Mouse (Mus musculus) intestine, postnatal 0 days (tissue): Measurements from ENCODE around the gene Grifin. TPM values are rescaled to one million over a fixed set of nuclear protein-coding genes. Genes with fewer than 3 reads are reported as not detected.

Source experiments
- ATAC-seq: fragments of 200-750 bp; cut with Nextera tagmentation; 2 replicates; pipeline ENCODE4 v1.8.0; 2017; ENCODE audit warnings: mild to moderate bottlenecking, moderate TSS enrichment, moderate library complexity
- H3K27ac ChIP-seq: fragments of 300-500 bp; sonication (generic); 2 replicates; pipeline ENCODE4 v1.5.1; 2014; ENCODE audit warnings: mild to moderate bottlenecking, low read depth, low read length, moderate library complexity
- H3K27me3 ChIP-seq: fragments of 300-500 bp; sonication (generic); replicated peaks from 2 replicates; pipeline ENCODE4 v1.6.1; 2014; ENCODE audit warnings: low read length, mixed read lengths; ENCODE audit not compliant: control insufficient read depth, insufficient read depth
- H3K36me3 ChIP-seq: fragments of 300-500 bp; sonication (generic); 2 replicates; pipeline ENCODE4 v1.6.1; 2014; ENCODE audit warnings: mild to moderate bottlenecking, moderate library complexity; ENCODE audit not compliant: control insufficient read depth, insufficient read depth
- H3K4me1 ChIP-seq: fragments of 300-500 bp; sonication (generic); replicated peaks from 2 replicates; pipeline ENCODE4 v1.6.1; 2014; ENCODE audit warnings: antibody characterized with exemption, low read length, mixed read lengths; ENCODE audit not compliant: control insufficient read depth, insufficient read depth
- H3K4me2 ChIP-seq: fragments of 300-500 bp; sonication (generic); replicated peaks from 2 replicates; pipeline ENCODE4 v1.6.1; 2014; ENCODE audit warnings: low read depth, mild to moderate bottlenecking, moderate library complexity
- H3K4me3 ChIP-seq: fragments of 300-500 bp; sonication (generic); 2 replicates; pipeline ENCODE4 v1.5.1; 2014; ENCODE audit warnings: low read depth, low read length
- H3K9ac ChIP-seq: fragments of 300-500 bp; sonication (generic); 2 replicates; pipeline ENCODE4 v1.6.1; 2014; ENCODE audit warnings: mild to moderate bottlenecking, low read depth, low read length
- H3K9me3 ChIP-seq: fragments of 300-500 bp; sonication (generic); 2 replicates; pipeline ENCODE4 v1.6.1; 2016; ENCODE audit warnings: mixed run types; ENCODE audit not compliant: control insufficient read depth
- CTCF ChIP-seq: sonication (generic); IDR thresholded peaks from 2 replicates; pipeline ENCODE4 v1.5.1; 2016; ENCODE audit warnings: low read depth, mild to moderate bottlenecking, control low read depth, antibody characterized with exemption, moderate library complexity
- WGBS: fragments of 180-500 bp; shearing (Covaris S2); extraction: QIAGEN DNeasy Blood & Tissue Kit; methylation state at CpG from one replicate; pipeline ENCODE4 v1.1.7; 2014; 5-methylcytosine and 5-hydroxymethylcytosine counted together
- polyA plus RNA-seq: library from polyadenylated mRNA; unstranded; fragments of >200 nt; fragmentation: Nextera tagmentation; extraction: Ambion mirVana; gene quantifications from 2 replicates; pipeline ENCODE4 v1.2.1, GENCODE M21; 2015

Gene Grifin
- polyA plus RNA-seq, 1 experiment from 2014 or later: 1.5 TPM

GRCm38 (mm10) chr5:140596927-140597588 lies 32.2 kb upstream of the Grifin start:
- 37% methylated on average over 18 of the region's 18 CpGs for WGBS
- TF ChIP-seq CTCF: no peak
- Histone ChIP-seq H3K4me3 (no peak overlapping the region), H3K4me2 (no peak overlapping the region), H3K9me3 (no peaks in the 10 kb centered on the region), H3K27ac (peak overlapping the region; percentile 50), H3K9ac (no peak overlapping the region), H3K27me3 (0 out of 2 replicates have a peak, but pooled peaks cover 3% of the 10 kb centered on the region), H3K36me3 (no peaks in the 10 kb centered on the region), H3K4me1 (no peaks in the 10 kb centered on the region)
- peak; percentile 72 for ATAC-seq

DNA sequence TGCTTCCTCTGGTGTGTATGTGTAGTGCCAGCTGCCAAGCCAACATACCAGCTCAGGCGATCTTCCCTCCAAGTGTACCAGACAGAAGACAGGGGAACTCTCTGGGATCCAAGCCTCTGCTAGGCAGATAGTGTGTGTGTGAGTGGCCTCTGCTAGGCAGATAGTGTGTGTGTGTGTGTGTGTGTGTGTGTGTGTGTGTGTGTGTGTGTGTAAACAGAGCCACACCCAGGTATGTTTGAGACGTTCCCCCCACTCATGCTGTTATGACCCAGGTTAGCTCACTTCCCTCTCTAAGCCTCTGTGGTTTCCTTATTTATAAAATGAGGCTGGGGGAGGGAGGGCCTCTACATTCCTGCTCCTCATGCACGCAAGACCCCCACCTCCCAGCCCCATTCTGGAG lies 31.6 kb upstream of the Grifin start:
- Histone ChIP-seq H3K9me3 (no peaks in the 10 kb centered on the region), H3K4me2 (no peak overlapping the region), H3K4me3 (no peak overlapping the region), H3K27ac (peak overlapping the region; percentile 50), H3K36me3 (no peaks in the 10 kb centered on the region), H3K9ac (no peak overlapping the region), H3K4me1 (no peaks in the 10 kb centered on the region), H3K27me3 (0 out of 2 replicates have a peak, but pooled peaks cover 3% of the 10 kb centered on the region)
- 37% methylated on average over 3 of the region's 3 CpGs for WGBS
- ATAC-seq: peak; percentile 61
- TF ChIP-seq CTCF: no peak

GRCm38 (mm10) chr5:140594846-140595245 lies 30.0 kb upstream of the Grifin start:
- ATAC-seq: no peak
- WGBS: 79% methylated on average over 5 of the region's 5 CpGs
- no peak overlapping the region for H3K4me2 ChIP-seq
- H3K27ac ChIP-seq: no peak overlapping the region
- H3K27me3 ChIP-seq: 0 out of 2 replicates have a peak, but pooled peaks cover 3% of the 10 kb centered on the region
- no peak overlapping the region for H3K9ac ChIP-seq
- no peak overlapping the region for H3K4me3 ChIP-seq
- no peaks in the 10 kb centered on the region for H3K4me1 ChIP-seq
- no peaks in the 10 kb centered on the region for H3K36me3 ChIP-seq
- TF ChIP-seq CTCF: no peak
- H3K9me3 ChIP-seq: no peaks in the 10 kb centered on the region

DNA sequence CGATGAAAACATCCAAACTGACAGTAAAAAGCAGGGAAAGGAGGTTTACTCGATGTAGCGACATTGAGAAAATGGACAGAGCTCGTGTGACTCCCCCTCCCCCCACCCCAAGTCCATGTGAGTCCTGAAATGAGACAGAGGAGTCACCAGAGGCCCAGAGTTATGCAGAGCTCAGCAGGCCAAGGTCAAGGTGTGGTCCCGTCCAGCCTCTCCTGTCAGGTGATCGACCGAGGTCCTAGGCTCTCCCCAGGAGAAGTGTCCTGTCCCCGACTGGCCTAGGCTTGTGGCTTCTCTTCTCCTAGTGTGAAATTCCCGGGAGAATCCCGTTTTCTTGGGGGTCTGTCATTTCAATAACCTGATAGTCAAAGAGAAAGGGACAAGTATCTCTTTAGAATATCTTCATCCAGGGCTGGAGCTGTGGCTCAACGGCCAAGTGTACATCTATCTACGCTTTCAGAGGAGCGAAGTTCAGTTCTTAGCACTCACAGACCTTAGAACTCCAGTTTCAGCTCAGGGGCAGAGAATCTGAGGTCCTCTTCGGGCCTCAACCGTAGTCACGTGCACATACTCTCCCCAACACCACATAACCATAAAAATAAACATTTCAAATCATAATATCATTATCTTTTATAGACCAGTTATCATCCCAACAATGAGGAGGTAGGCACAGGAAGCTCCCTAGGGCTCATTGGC lies 24.4 kb upstream of the Grifin start:
- Histone ChIP-seq H3K36me3 (no peaks in the 10 kb centered on the region), H3K4me2 (no peak overlapping the region), H3K27me3 (no peaks in the 10 kb centered on the region), H3K9me3 (no peaks in the 10 kb centered on the region), H3K27ac (no peak overlapping the region), H3K9ac (no peak overlapping the region), H3K4me1 (no peaks in the 10 kb centered on the region), H3K4me3 (no peak overlapping the region)
- TF ChIP-seq CTCF: no peak
- WGBS: 57% methylated on average over 16 of the region's 16 CpGs
- peak; percentile 72 for ATAC-seq

GRCm38 (mm10) chr5:140583732-140584368 lies 19.0 kb upstream of the Grifin start:
- H3K9ac ChIP-seq: no peak overlapping the region
- H3K27me3 ChIP-seq: no peaks in the 10 kb centered on the region
- no peak for ATAC-seq
- 72% methylated on average over 6 of the region's 6 CpGs for whole genome bisulfite sequencing
- H3K9me3 ChIP-seq: no peaks in the 10 kb centered on the region
- no peak for TF ChIP-seq CTCF
- H3K4me3 ChIP-seq: no peak overlapping the region
- H3K4me2 ChIP-seq: no peak overlapping the region
- H3K36me3 ChIP-seq: no peaks in the 10 kb centered on the region
- H3K4me1 ChIP-seq: no peaks in the 10 kb centered on the region
- no peak overlapping the region for H3K27ac ChIP-seq

- Histone ChIP-seq H3K27ac (no peak overlapping the region), H3K4me3 (no peak overlapping the region), H3K9ac (no peak overlapping the region), H3K4me1 (no peaks in the 10 kb centered on the region), H3K36me3 (no peaks in the 10 kb centered on the region), H3K27me3 (no peaks in the 10 kb centered on the region), H3K9me3 (no peaks in the 10 kb centered on the region), H3K4me2 (no peak overlapping the region)
- TF ChIP-seq CTCF: no peak
- ATAC-seq: no peak
- WGBS: 56% methylated on average over 8 of the region's 8 CpGs
These were observed 18.3 kb upstream of the Grifin start for GRCm38 (mm10) chr5:140582995-140583731.
